Mouse (Mus musculus): Measurements from ENCODE around the gene 9430097D07Rik. TPM values are rescaled to one million over a fixed set of nuclear protein-coding genes. Genes with fewer than 3 reads are reported as not detected.

Gene 9430097D07Rik
- polyA plus RNA-seq, 1 experiment = 1.0 TPM

DNA sequence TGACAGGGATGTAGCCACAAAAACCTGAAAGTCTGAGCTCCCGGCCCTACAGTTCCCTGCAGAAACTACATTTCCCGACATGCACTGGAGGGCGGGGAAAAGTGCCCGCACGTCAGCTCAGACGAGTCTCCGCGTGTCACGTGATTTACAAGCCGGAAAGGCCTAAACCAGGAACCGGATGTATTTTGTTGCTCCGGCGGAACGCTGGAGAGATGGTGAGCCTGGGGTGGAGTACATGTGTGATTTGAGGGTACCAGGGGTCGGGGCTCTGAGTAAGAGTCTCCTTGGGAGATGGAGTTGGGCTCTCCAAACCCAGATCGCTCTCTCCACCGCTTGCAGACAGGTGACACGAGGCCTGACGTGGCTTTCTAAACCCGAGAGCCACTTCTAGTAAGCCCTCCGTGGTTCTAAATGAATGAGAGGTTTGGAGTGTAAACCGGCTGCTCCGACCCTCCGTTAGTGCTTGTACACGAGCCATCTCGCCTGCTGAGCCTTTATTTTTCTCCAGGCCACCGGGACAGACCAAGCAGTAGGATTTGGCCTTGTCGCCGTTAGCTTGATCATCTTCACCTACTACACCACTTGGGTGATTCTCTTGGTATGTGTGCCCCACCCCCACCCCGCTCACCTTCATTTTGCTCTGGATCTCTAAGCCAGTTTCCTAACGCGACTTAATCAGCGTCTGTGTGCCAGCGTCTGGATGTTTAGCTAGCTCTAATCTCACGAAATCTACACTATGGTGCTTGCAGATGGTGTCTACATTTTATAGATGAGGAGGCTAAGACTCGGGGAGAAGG lies 4.6 kb downstream of the 9430097D07Rik start, which contains the start of gene Dpm2:
TSS of gene Dpm2 (plus strand) at position 161 of the 797 bp plus-strand sequence.
- Histone ChIP-seq H3K27ac (ENCODE audit: insufficient read depth, low read length) (0 out of 2 replicates have a peak within 1 kb of the TSS, but pooled peaks have one; percentile 26), H3K4me3 (ENCODE audit: insufficient read depth, low read length) (peak within 1 kb of the TSS; percentile 77), H3K4me1 (ENCODE audit: control insufficient read depth, insufficient read depth, low read length) (no peaks in the 10 kb centered on the region)
- TF ChIP-seq POLR2A (IDR thresholded peaks at IDR 0.05; ENCODE audit: extremely low read depth, insufficient read depth, low read length) (peak; percentile 98), CTCF (IDR thresholded peaks at IDR 0.05; ENCODE audit: extremely low read depth, insufficient read depth, low read length) (no peak)

DNA sequence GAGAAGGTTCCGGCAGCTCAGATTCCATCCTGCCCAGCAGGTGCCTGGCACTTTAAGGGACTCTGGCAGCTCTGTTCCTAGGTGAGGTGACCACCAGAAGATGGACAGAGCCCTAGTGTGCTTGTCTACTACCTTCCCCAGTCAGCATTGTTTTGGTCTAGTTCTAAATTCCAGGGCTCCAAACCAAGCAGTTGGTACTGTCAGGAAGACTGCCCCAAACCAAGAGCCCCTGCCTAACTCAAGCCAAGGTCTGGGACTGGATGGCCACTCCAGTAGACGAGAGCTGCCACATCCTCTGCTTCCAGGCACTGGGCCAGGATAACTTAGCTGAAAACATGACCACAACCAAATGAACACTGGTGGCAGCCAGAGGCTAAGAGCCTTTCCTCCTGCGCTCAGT lies 6.5 kb downstream of the 9430097D07Rik start:
- no peak overlapping the region for H3K27ac ChIP-seq (ENCODE audit: insufficient read depth, low read length)
- H3K4me3 ChIP-seq (ENCODE audit: insufficient read depth, low read length) = no peak overlapping the region
- H3K4me1 ChIP-seq (ENCODE audit: control insufficient read depth, insufficient read depth, low read length) = no peaks in the 10 kb centered on the region
- TF ChIP-seq CTCF (IDR thresholded peaks at IDR 0.05; ENCODE audit: extremely low read depth, insufficient read depth, low read length) (no peak), POLR2A (IDR thresholded peaks at IDR 0.05; ENCODE audit: extremely low read depth, insufficient read depth, low read length) (no peak)

DNA sequence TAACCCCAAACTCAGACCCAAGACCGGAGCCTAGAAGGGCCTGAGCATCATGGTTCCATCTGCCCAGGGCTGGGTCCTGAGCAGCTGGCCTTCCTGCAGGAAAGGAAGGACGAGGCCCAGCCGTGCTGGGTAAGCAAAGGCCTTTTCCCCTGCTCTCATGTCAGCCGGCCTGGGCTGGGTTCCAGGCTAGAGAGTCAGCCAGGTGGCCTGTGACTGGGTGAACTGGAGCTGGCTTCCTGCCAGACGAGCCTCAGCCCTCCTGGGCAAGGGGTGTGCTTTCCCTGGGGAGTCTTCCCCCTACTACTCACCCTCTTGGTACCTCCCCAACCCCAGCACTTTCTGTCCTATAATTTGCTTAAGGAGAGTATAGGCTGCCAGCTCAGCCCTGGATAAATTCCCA lies 7.3 kb downstream of the 9430097D07Rik start:
- H3K4me1 ChIP-seq (ENCODE audit: control insufficient read depth, insufficient read depth, low read length) = no peaks in the 10 kb centered on the region
- no peak for TF ChIP-seq CTCF (IDR thresholded peaks at IDR 0.05; ENCODE audit: extremely low read depth, insufficient read depth, low read length)
- TF ChIP-seq POLR2A (IDR thresholded peaks at IDR 0.05; ENCODE audit: extremely low read depth, insufficient read depth, low read length) = no peak
- no peak overlapping the region for H3K4me3 ChIP-seq (ENCODE audit: insufficient read depth, low read length)
- no peak overlapping the region for H3K27ac ChIP-seq (ENCODE audit: insufficient read depth, low read length)

DNA sequence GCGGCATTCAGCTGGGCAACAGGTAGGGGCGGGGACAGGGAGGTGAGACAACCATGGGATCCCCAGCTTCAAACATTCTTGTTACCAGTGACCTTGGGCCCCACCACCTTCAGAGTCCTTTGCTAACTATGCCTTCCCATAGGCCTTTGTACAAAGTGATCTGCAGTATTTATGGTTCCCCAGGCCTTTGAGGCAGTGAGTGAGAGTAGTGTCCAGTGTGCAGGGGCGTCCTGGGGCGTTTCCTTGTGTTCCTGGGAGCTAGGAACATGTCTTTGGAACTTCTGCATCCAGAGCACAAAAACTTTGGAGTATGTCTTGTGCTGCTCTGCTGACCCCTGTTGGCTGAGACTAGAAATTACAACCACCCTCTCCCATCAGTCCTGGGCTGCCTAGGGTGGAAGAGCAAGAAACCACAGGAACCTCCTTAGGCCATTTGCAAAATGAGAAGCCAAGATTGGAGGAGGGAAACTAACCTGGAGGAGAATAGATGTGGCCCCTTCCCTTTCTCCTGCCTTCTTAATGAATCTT lies 8.9 kb downstream of the 9430097D07Rik start:
- no peaks in the 10 kb centered on the region for H3K4me1 ChIP-seq (ENCODE audit: control insufficient read depth, insufficient read depth, low read length)
- no peak overlapping the region for H3K27ac ChIP-seq (ENCODE audit: insufficient read depth, low read length)
- peak; percentile 98 for TF ChIP-seq CTCF (IDR thresholded peaks at IDR 0.05; ENCODE audit: extremely low read depth, insufficient read depth, low read length)
- TF ChIP-seq POLR2A (IDR thresholded peaks at IDR 0.05; ENCODE audit: extremely low read depth, insufficient read depth, low read length) = no peak
- no peak overlapping the region for H3K4me3 ChIP-seq (ENCODE audit: insufficient read depth, low read length)

DNA sequence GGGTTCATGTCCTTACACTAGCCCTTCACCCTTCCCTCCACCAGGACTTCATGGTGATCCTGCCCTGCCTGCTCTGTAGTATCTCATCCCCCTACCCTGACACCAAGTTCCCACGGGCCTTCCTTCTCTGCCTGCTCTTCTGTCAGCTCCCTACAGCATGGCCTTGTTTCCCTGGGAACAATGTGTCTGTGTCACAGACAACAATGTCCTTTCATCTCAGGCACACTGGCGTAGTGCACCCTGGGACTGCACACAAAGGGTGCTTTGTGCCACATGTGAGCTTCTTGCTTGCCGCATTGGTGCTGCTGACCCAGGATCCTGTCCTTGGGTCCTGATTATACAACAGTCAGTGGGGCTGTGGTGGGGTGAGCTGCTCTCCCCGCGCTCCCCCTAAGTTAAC lies 15.9 kb downstream of the 9430097D07Rik start:
- Histone ChIP-seq H3K4me1 (ENCODE audit: control insufficient read depth, insufficient read depth, low read length) (no peaks in the 10 kb centered on the region), H3K4me3 (ENCODE audit: insufficient read depth, low read length) (no peak overlapping the region), H3K27ac (ENCODE audit: insufficient read depth, low read length) (peak overlapping the region; percentile 80)
- TF ChIP-seq CTCF (IDR thresholded peaks at IDR 0.05; ENCODE audit: extremely low read depth, insufficient read depth, low read length) = no peak
- peak; percentile 14; the same call in 1 of the 2 replicates for TF ChIP-seq POLR2A (IDR thresholded peaks at IDR 0.05; ENCODE audit: extremely low read depth, insufficient read depth, low read length)

DNA sequence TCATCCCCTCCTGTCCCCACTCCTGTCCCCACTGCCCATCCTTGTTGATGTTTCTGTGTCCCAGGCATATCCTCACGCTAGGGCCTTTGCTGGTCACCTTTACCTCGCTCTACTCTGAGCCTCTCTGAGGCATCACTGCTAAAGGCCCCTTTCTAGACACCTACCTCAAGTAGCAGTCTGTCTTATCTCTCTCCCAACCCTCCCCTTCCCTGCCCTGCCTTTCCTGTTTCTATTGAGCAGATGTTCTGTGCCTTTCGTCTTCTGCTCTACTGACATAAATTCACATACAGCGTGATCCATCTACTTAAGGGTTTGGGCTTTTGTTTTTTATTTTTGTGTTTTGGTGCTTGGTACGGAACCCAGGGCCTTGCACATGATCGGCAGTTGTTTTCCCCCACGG lies 19.5 kb downstream of the 9430097D07Rik start:
- Histone ChIP-seq H3K4me1 (ENCODE audit: control insufficient read depth, insufficient read depth, low read length) (no peaks in the 10 kb centered on the region), H3K4me3 (ENCODE audit: insufficient read depth, low read length) (no peak overlapping the region), H3K27ac (ENCODE audit: insufficient read depth, low read length) (no peak overlapping the region)
- TF ChIP-seq CTCF (IDR thresholded peaks at IDR 0.05; ENCODE audit: extremely low read depth, insufficient read depth, low read length) (no peak), POLR2A (IDR thresholded peaks at IDR 0.05; ENCODE audit: extremely low read depth, insufficient read depth, low read length) (no peak)

DNA sequence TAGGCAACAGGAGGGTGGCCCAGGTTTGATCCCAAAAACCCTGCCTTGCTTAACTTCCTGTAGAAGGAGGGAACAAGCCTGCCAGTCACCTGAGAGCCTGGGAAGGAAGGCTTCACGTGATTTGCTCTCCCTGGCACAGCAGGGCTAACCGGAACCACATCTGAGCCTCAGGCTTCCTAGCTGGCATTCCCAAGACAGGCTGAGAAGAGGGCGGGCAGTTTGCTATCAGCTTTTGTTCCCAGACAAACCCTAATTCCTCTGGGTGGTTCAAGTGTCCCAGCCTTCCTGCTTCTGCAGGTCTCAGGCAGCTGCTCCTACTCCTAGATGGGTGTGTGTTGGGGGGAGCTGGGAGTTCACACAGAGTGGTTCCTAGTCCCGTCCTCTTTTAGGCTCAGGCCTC lies 20.0 kb downstream of the 9430097D07Rik start:
- H3K4me1 ChIP-seq (ENCODE audit: control insufficient read depth, insufficient read depth, low read length) = no peaks in the 10 kb centered on the region
- H3K4me3 ChIP-seq (ENCODE audit: insufficient read depth, low read length) = no peak overlapping the region
- TF ChIP-seq POLR2A (IDR thresholded peaks at IDR 0.05; ENCODE audit: extremely low read depth, insufficient read depth, low read length) = no peak
- no peak overlapping the region for H3K27ac ChIP-seq (ENCODE audit: insufficient read depth, low read length)

DNA sequence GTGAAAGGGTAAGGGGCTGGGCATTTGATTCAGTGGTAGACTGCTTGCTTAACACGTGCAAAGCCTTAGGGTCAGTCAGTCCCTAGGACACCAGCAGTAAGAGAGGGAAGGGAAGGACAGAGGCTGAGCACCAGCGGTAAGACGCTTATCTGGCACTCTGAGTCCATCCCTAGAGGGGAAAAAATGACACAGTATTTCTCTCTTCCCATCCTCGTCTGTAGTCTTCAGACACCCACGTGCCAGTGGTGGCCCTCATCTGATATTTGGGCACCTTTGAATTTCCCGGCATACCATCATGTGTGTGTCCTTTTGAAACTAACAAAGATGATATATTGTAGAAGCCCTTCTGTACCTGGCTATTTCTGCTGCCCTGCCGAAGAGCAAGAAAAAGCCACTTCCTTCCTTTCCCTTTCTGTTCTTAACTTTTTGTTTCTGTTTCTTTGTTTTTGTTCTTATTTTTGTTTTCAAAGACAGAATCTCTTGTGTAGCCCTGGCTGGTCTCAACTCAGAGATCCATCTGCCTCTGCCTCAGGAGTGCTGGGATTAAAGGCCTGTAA lies 21.8 kb downstream of the 9430097D07Rik start:
- Histone ChIP-seq H3K4me1 (ENCODE audit: control insufficient read depth, insufficient read depth, low read length) (no peaks in the 10 kb centered on the region; the same call in 1 of the 2 replicates), H3K4me3 (ENCODE audit: insufficient read depth, low read length) (no peak overlapping the region), H3K27ac (ENCODE audit: insufficient read depth, low read length) (peak overlapping the region; percentile 31; the same call in 1 of the 2 replicates)
- TF ChIP-seq CTCF (IDR thresholded peaks at IDR 0.05; ENCODE audit: extremely low read depth, insufficient read depth, low read length) (no peak), POLR2A (IDR thresholded peaks at IDR 0.05; ENCODE audit: extremely low read depth, insufficient read depth, low read length) (no peak)

DNA sequence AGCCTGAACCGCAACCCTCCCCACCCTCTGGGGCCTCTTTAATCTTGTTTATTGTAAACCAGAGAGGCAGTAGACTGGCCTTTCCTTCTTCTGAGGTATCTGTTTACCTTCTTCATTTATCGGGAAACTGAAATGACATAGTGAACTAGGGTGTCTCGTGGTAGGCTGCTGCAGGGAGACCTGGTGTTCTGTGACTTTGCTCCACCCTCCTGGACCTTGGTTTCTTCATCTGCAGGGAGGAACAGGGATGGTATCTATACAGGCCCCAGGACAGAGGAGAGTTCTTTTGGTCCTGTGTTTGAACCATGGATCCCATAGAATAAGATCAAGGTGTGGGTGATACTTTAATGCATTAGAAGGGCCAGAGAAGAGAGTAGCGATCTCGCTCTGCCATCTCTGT lies 24.2 kb downstream of the 9430097D07Rik start:
- H3K4me1 ChIP-seq (ENCODE audit: control insufficient read depth, insufficient read depth, low read length) = no peaks in the 10 kb centered on the region; the same call in 1 of the 2 replicates
- H3K4me3 ChIP-seq (ENCODE audit: insufficient read depth, low read length) = no peak overlapping the region
- no peak for TF ChIP-seq CTCF (IDR thresholded peaks at IDR 0.05; ENCODE audit: extremely low read depth, insufficient read depth, low read length)
- no peak for TF ChIP-seq POLR2A (IDR thresholded peaks at IDR 0.05; ENCODE audit: extremely low read depth, insufficient read depth, low read length)
- H3K27ac ChIP-seq (ENCODE audit: insufficient read depth, low read length) = no peak overlapping the region
